Mouse (Mus musculus): ENCODE data around the gene Serpinb12. TPM values are rescaled to one million over a fixed set of nuclear protein-coding genes. Genes with fewer than 3 reads are reported as not detected.

Gene Serpinb12
- not detected for total RNA-seq (2023)

DNA sequence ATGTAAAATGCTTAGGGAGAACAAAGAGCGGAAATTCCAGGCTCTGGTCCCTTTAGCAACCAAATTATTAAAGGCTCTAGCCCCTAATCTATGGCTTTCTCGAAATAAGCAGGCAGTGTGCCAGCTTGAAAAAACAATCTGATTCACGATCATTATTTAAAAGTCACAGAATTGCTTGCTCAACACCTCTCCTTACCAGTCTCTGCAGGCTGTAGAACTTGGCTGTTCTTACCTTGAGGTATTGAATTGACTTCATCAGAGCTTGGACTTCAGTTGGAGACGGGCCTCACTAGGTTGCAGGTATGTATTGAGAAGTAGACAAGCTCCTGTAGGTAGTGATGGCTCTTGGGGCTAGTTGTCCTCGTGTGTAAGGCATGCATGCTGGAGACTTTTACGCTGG, at the start of gene Serpinb12:
Gene Serpinb12, plus strand, starts transcription at position 185 of the 400 bp plus-strand sequence.

DNA sequence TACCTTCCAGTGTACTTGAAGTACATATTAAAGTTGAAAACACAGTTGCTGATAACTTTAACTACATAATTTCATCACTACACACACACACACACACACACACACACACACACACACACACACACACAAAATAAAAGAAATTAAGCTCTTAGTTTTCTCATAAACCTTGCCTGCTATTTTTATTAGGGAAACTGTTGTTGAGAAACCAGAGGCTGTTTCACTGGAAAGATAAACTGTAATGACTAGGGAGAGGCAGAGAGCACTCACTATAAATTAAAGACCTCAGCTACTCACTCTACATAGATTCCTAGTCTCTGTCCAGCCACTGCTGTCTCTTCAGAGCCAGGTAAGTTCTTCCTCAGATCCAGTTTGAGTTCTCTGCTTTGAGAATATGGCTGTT, 46.4 kb downstream of the Serpinb12 start, which contains the start of gene Serpinb13:
Gene Serpinb13, plus strand, starts transcription at position 301 of the 400 bp plus-strand sequence.

Other genes with a start within 250 kb of the Serpinb12 start
- gene Bcl2, start 220.2 kb upstream of the Serpinb12 start, total RNA-seq (2023): 114 TPM
- 32.2 TPM for gene Kdsr, start 174.7 kb upstream of the Serpinb12 start, total RNA-seq (2023)
- gene Vps4b, start 137.7 kb upstream of the Serpinb12 start, total RNA-seq (2023): 119 TPM
- not detected for gene Serpinb5, start 73.3 kb upstream of the Serpinb12 start, total RNA-seq (2023)
- gene Serpinb13, start 46.5 kb downstream of the Serpinb12 start, total RNA-seq (2023): not detected
- gene Serpinb3a, start 117.9 kb downstream of the Serpinb12 start, total RNA-seq (2023): not detected
- gene Serpinb3d, start 149.1 kb downstream of the Serpinb12 start, total RNA-seq (2023): not detected